Mouse (Mus musculus) spleen, embryonic (tissue): ENCODE measurements at regions not wholly inside any gene's neighbourhood (a gene's known extent, or its start where the extent isn't known, plus 50 kb on each side); places are given as distances from the start of the nearest gene placed in this dataset.

Experiments used
- CTCF ChIA-PET: fragments of 350-600 bp; sonication (Branson Sonifier 250); formaldehyde crosslinking; loops from one replicate; lab custom pipeline; 2022; lab: Charles Lee

- CTCF ChIA-PET: interaction anchor here (0.6 kb wide), 1 partner anchor 193 kb away, joined by 6 read pairs; no protein-coding TSS in a partner anchor
Measured at GRCm38 (mm10) chr11:111568041-111568440, 502.1 kb downstream of the Kcnj2 start.

GRCm38 (mm10) chr11:111568876-111569275 lies 502.9 kb downstream of the Kcnj2 start:
- CTCF ChIA-PET: no interaction called here

DNA sequence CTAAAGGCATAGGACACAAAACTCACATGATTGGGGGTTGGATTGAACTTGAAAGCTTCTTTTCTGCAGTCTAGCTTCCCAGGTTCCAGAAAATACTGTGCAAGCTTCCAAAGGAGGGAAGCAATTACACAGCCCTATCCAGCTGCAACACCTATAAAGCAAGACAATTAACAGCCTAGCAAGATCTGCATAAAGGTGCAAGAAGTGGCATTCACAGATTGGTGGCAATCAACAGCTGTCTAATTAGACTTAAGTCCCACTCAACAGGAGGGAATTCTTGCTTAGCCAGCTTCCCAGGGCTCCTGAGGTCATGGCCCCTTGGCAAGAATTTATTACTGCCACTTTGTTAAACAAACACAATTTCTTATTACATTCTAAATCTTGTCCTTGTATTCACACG lies 511.9 kb downstream of the Kcnj2 start:
- CTCF ChIA-PET: no interaction called here

- CTCF ChIA-PET: no interaction called here
Measured at GRCm38 (mm10) chr11:111582980-111583379, 517.0 kb downstream of the Kcnj2 start.

- CTCF ChIA-PET: no interaction called here
Measured at GRCm38 (mm10) chr11:111583606-111584005, 517.6 kb downstream of the Kcnj2 start.

- CTCF ChIA-PET: no interaction called here
Measured at GRCm38 (mm10) chr11:111599456-111599855, 533.5 kb downstream of the Kcnj2 start.

GRCm38 (mm10) chr11:111605146-111605545 lies 539.2 kb downstream of the Kcnj2 start:
- CTCF ChIA-PET: no interaction called here

DNA sequence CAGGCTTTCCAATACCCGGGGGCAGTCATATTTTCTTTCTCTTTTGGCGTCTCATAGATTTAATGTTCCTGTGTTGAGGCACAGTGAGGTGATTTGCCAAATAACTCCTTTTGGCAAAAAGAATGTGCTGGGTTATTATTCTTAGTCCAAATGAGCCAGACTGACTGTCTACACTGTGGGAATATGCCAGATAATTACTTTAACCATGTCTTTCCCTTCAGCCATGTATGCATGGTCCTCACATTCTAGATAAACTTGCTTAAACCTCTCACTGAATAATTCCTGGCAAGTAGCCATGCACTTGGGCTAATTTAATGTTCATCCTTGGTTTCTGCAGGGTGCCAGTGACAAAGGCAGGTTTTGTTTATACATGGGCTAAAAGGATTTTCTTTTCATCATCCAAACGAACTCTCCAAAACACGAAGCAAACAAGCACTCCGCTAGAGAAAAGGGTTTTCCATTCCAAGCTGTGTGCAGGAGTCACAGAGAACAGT lies 544.6 kb downstream of the Kcnj2 start:
- CTCF ChIA-PET: no interaction called here

- CTCF ChIA-PET: no interaction called here
Measured at GRCm38 (mm10) chr11:111643603-111644002, 577.6 kb downstream of the Kcnj2 start.

DNA sequence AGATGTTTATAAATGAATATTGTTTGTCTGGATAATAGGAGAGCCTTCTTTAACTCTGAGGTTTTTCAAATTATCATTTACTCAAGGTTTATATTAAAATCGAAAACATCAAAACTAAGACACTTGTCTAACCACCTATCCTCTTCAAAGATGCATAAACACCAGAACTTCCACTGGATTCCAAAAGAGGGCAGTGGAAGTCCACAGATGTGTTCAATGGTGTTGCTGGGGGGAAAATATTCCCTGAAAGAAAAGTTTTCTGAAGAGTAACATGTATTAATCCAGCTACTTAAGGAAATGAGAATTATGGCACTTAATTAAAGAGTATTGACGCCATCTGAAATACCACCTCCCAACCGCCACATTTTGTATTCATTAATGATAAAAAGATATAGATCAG lies 586.9 kb downstream of the Kcnj2 start:
- CTCF ChIA-PET: no interaction called here

DNA sequence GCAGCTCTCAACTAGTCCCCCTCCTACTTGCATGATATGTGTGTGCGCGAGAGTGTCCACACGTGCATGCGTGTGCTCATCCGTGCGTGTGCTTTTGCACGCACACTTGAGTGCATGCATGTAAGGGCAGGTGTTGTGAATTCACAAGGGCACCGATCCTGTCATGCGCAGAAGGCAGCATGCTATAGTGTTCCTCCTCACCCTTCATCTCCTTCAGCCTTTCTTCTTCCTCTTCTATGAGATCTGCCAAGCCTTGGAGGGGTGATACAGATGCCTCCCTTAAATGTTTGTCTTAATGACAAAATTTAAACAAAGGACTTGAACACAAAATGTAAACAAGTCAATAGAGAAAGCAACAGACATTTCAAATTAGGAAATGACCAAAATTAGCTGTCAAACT lies 591.8 kb downstream of the Kcnj2 start:
- CTCF ChIA-PET: interaction anchor here (0.5 kb wide), 1 partner anchor 404 kb away, joined by 12 read pairs; no protein-coding TSS in a partner anchor

- CTCF ChIA-PET: interaction anchor here (0.5 kb wide), 1 partner anchor 403 kb away, joined by 12 read pairs; no protein-coding TSS in a partner anchor
Measured at GRCm38 (mm10) chr11:111658362-111659309, 592.7 kb downstream of the Kcnj2 start.

DNA sequence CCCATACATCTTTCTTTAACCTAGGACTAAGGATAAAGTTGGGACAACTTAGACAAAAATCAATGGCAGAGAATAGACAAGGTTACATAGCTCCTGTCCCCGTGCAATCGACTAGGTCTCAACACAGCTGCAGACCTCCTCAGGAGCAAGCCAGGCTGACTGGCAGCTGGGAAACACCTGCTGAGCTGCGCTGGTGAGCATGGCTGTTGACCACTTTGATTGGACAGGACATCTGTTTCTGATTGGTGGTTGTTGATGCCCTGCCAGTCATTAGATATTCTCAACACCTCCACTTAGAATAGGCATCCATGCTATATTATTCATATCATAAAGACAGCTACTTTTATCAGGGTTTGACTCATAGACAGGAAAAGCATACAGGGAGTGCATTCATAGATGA lies 597.3 kb downstream of the Kcnj2 start:
- CTCF ChIA-PET: interaction anchor here (0.7 kb wide), 1 partner anchor 1569 kb away, joined by 3 read pairs; no protein-coding TSS in a partner anchor

DNA sequence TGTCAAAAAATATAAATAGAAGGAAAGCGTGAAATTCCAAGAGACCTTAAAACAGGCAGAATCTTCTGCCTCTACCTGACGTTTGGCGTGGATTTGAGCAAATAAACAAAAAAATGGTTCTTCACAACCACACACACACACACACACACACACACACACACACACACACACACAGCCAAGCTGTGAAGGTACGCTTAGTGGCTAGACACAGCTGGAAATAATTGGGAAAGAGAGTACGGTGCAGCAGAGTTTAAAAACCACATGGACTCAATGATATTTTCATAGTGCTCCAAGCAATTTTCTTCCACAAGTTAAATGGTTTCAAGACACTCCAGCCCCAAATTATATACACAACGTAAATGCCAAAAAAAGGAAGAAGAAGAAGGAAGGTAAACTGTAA lies 600.4 kb downstream of the Kcnj2 start:
- CTCF ChIA-PET: no interaction called here

DNA sequence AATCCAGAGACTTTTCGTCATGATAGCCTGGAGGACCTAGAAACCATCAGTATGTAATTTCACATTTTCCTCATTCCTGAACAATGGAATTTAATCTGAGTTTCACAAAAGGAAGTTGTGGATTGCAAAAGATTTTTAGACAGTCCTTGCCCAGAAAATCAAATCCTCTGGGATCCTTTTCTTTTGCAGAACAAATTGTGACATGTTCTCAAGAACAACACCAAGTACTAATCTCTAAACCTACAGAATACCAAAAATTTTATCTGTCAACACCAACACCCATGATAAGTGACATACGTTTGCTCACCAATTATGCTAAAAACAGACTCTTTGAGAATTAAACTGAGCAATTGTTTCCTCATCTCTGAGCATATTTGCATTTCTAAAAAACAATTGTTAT lies 605.9 kb downstream of the Kcnj2 start:
- CTCF ChIA-PET: no interaction called here

DNA sequence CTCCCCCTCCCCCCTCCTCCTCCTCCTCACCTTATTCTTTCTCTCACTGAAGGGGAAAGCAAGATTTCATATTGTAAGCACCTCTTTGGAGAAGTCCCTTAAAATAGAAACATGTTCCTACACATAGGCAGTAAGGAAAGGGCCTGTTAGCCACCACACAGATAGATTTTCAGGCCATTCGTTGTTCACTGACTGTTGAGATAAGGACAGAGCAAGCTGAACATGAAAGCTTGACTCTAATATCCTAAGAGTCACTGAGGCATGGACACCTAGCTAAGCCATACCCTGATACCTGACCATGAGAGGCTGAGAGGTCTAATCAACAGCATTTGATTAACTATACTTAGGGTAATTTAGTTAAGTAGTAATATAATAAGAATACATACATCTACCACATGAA lies 609.7 kb downstream of the Kcnj2 start:
- CTCF ChIA-PET: no interaction called here

DNA sequence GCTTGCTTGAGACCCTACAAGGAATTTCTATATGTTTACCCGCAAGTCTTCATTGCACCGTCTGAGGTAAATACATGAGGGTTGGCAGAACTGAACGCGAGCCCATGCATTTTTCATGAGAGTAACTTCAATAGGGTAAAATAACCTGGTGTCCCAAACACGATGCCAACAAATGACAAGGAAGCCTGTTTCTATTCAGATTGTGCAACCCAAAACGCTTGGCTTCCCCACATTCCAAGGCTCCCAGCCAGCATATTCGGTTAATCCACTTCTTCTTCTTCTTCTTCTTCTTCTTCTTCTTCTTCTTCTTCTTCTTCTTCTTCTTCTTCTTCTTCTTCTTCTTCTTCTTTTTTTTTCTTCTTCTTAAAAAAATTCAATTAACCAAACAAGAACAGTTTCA lies 616.4 kb downstream of the Kcnj2 start:
- CTCF ChIA-PET: no interaction called here

GRCm38 (mm10) chr11:111683909-111684308 lies 617.9 kb downstream of the Kcnj2 start:
- CTCF ChIA-PET: no interaction called here

- CTCF ChIA-PET: no interaction called here
Measured at GRCm38 (mm10) chr11:111687769-111688168, 621.8 kb downstream of the Kcnj2 start.

DNA sequence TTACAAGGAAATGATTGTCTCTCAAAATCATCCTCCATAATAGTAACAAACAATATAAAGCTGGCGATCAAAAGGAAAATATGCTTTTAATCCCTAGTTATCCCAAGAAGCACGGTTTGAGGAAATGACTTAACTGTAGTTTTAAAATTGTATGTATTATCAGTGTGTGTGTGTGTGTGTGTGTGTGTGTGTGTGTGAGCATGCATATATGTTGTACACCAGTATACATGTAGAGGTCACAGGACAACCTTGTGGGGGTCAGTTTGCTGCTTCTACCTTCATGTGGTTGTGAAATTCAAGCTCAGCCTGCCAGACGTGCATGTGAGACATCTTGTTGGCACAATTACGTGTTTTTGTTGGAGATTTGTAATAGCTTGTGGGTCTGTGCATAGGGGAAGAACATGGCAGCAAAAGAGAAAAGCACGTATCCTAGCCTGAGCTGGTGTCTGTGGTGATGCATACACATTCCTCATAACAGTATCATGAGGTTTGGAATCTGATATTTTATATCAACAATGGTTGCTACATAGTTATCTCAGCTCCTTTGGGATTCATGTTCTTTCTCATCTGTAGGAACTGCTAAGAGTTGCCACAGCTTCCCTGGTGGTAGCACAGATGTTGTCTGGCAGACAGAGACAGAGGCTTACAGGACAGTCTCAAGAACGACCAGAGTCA lies 622.4 kb downstream of the Kcnj2 start:
- CTCF ChIA-PET: no interaction called here

- CTCF ChIA-PET: no interaction called here
Measured at GRCm38 (mm10) chr11:111689899-111690298, 623.9 kb downstream of the Kcnj2 start.

DNA sequence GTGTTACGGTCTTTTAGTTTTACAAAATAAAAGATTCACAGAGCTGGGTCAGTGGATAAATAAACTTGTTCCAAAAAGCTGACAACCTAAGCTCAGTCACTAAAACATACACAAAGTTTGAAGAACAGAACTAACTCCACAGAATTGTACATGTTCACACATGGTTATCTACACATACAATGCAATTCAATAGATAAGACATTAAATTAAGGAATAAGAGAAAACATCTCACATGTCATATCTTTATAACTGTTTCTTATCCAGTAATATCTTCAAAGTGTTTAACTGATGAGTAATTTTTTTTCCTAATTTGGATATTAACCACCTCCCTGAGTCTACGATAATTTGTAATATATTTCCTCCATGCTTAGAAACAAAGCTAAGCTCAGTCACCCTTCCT lies 625.5 kb downstream of the Kcnj2 start:
- CTCF ChIA-PET: no interaction called here
